Mouse (Mus musculus) cerebellum, adult 2 months (tissue): ENCODE results near the gene Glod4. TPM values are rescaled to one million over a fixed set of nuclear protein-coding genes. Genes with fewer than 3 reads are reported as not detected.

Experiments
- DNase-seq, 2 experiments: peaks; one replicate each; pipeline ENCODE4 v3.0.0; 2021
- H3K27ac ChIP-seq: fragments of 200-500 bp; 2 replicates; pipeline ENCODE4 v1.5.1; 2012; ENCODE audit warnings: low read length, control low read depth, inconsistent platforms; ENCODE audit not compliant: insufficient read depth
- H3K27me3 ChIP-seq: fragments of 200-500 bp; 2 replicates; pipeline ENCODE4 v1.6.1; 2012; ENCODE audit warnings: inconsistent platforms, mild to moderate bottlenecking, low read length, moderate library complexity; ENCODE audit not compliant: control insufficient read depth, insufficient read depth
- H3K4me1 ChIP-seq: fragments of 200-500 bp; 2 replicates; pipeline ENCODE4 v1.6.1; 2011; ENCODE audit warnings: low read length; ENCODE audit not compliant: control insufficient read depth, insufficient read depth
- H3K4me3 ChIP-seq: fragments of 200-500 bp; replicated peaks from 2 replicates; pipeline ENCODE3; 2011; ENCODE audit warnings: mild to moderate bottlenecking, low read depth, low read length, control low read depth; ENCODE audit not compliant: insufficient read depth
- CTCF ChIP-seq: fragments of 200-500 bp; IDR thresholded peaks from 2 replicates; pipeline ENCODE4 v1.5.1; 2011; ENCODE audit warnings: low read depth, mild to moderate bottlenecking, control low read depth, low read length, moderate library complexity, borderline replicate concordance; ENCODE audit not compliant: insufficient read depth
- POLR2A ChIP-seq: fragments of 200-500 bp; IDR thresholded peaks from 2 replicates; pipeline ENCODE4 v1.6.1; 2011; ENCODE audit warnings: low read length, control low read depth, borderline replicate concordance; ENCODE audit not compliant: insufficient read depth
- WGBS: fragments of 180-500 bp; shearing (Covaris S2); methylation state at CpG from one replicate; pipeline ENCODE4 v1.1.7; 2018; 5-methylcytosine and 5-hydroxymethylcytosine counted together
- polyA plus RNA-seq: library from polyadenylated mRNA; depleted of rRNA; stranded (reverse); fragments of >200 nt; gene quantifications from 2 replicates; pipeline ENCODE4 v1.2.3, GENCODE M21; 2012

Glod4 gene
- polyA plus RNA-seq, 1 experiment, result 44.9 TPM

DNA sequence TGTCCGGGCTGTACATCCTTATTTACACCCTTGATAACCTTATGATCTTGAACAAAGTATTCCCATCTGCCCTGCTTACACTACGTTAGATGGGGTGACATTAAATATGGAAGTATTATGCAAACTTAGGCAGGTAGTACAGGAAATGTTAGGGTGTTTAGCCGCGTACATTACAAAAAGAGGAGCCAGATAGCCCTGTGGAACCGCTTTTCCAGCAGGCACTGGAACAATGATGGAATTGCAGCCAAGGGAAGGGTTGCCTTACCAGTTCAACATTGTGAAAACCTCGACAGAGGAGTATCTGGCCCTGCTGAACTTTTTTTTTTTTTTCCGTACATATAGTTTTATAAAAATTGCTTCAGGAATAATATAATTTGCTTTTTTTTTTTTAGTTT is 63.4 kb downstream of the Glod4 start:
- Histone ChIP-seq H3K27ac (peak overlapping the region; percentile 69), H3K27me3 (no peaks in the 10 kb centered on the region), H3K4me1 (no peaks in the 10 kb centered on the region), H3K4me3 (peak overlapping the region; percentile 95)
- no peak for TF ChIP-seq POLR2A
- TF ChIP-seq CTCF, result no peak
- 9% methylated on average over 7 of the region's 7 CpGs for WGBS
- DNase-seq, result no peak

DNA sequence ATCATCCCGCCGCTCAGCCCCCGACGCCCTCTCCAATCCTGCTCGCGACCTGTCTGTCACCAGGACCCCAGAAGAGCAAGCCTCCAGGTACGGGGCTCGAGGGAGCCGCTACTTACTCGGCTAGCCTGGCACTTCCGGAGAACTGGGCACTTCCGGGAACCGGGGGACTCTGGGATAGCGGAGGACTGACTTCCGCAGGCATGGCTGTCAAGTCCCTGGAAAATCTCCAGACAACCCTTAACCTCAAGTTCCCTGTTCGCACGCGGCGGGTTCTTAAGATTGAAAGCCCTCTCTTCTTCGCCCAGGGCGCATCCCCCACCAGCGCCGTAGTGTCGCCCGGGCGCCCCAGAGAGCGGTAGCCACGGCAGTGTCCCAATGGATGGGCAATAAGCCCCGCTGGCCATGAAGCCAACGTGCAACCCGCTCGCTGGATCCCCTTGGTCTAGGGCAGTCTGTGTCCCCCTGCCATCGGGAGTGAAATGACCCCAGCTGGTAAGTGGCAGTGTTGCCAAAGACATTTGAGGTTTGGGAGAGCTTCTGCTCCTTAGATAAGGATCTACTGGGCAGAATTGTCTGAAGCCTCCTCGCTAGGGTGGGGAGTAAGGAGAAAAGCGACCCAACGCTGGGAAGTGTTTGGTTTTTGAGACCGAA is 63.9 kb downstream of the Glod4 start, which contains the start of the genes Vps53 and Fam57a:
Gene Vps53 (minus strand): TSS at position 153 of the 651 bp plus-strand sequence.
Gene Fam57a (plus strand): TSS at position 177 of the 651 bp plus-strand sequence.
- under 1% methylated on average over 37 of the region's 37 CpGs for WGBS
- H3K27ac ChIP-seq, result peak within 1 kb of the TSS; percentile 69
- peak; percentile 90 to 93 for DNase-seq
- peak; percentile 73 for TF ChIP-seq POLR2A
- TF ChIP-seq CTCF, result no peak
- no peaks in the 10 kb centered on the region for H3K27me3 ChIP-seq
- H3K4me1 ChIP-seq, result no peaks in the 10 kb centered on the region
- peak within 1 kb of the TSS; percentile 95 for H3K4me3 ChIP-seq

DNA sequence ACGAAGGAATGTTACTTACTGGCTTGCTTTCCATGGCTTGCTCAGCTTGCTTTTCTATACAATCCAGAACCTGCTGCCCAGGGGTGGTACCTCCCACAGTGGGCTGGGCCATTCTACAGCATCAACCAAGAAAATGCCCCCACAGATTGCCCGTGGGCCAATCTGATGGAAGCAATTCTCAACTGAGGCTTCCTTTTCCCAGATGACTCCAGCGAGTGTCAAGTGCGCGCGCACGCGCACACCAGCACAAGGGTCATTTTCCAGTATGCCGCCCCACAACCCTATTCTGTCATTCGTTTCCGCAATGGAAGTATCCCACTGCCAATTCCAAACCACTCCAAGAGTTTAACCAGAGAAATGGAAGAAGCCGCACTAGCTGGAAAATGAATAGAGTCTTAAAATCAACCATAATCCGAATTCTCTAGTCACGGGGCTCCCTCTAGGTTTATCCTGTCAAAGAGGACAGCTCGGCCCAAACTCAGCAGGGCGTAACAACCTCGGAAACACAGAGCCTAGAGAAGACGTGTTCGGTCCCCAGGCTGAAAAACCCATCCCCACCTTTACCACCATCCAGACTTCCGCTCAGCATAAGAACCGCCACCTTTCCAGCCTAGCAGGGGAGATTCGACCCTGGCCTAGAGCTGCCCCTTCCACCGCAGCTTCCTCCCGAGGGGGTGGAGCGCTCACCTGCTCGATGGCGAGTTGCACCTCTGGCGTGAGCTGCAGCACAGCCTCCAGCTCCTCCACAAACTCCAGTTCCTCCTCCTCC is 64.6 kb downstream of the Glod4 start:
- H3K4me1 ChIP-seq, result no peaks in the 10 kb centered on the region
- WGBS, result under 1% methylated on average over 28 of the region's 28 CpGs
- TF ChIP-seq CTCF, result no peak
- TF ChIP-seq POLR2A, result no peak
- peak; percentile 22 to 32 for DNase-seq
- H3K27me3 ChIP-seq, result no peaks in the 10 kb centered on the region
- peak overlapping the region; percentile 57 for H3K27ac ChIP-seq
- peak overlapping the region; percentile 95 for H3K4me3 ChIP-seq

DNA sequence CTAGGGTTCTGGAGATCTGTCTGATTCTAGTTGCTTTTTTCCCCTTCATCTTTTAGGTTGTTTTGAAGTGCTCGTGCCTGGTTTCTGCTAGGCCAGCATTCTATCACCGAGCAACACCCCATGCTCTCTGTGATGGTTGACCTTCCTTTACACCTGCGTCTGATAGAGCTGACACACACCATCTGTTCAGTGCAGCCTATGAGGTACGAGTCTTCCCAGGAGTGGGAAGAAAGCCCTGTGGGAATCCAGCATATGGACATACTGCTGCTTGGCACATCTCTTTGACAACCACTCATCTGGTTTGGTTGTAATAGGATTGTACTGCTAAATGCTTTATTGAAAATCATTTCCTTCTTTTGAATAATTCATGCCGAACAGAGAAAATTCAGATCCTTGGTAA is 73.3 kb downstream of the Glod4 start:
- 12% methylated on average over 5 of the region's 5 CpGs for WGBS
- H3K27me3 ChIP-seq, result no peaks in the 10 kb centered on the region
- peak overlapping the region; percentile 14; the same call in 1 of the 2 replicates for H3K27ac ChIP-seq
- DNase-seq, result peak; percentile 60 to 85
- no peak for TF ChIP-seq CTCF
- TF ChIP-seq POLR2A, result no peak
- no peak overlapping the region for H3K4me3 ChIP-seq
- H3K4me1 ChIP-seq, result peaks cover 14% of the 10 kb centered on the region

DNA sequence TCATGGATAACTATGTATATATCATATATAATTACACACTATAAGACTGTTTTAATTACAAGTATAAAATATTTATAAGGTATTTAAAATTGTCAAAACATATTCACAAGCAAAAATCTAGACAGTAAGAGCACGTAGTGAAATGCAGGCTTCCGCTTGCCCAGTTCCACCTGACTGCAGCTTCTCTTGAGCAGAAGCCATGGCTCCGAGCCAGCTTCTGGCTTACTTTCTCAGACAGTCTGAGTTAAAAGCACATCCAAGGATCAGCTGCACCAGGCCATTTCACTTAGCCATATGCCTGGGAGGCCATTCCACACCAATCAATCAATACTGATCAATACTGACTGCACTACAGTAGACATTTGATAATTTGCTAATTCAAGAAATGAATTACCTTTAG is 74.5 kb downstream of the Glod4 start:
- Histone ChIP-seq H3K4me3 (no peak overlapping the region), H3K4me1 (peaks cover 14% of the 10 kb centered on the region), H3K27ac (no peak overlapping the region), H3K27me3 (no peaks in the 10 kb centered on the region)
- DNase-seq, result peak; percentile 45 to 61
- TF ChIP-seq CTCF (no peak), POLR2A (no peak)
- 27% methylated on average over 3 of the region's 3 CpGs for WGBS

DNA sequence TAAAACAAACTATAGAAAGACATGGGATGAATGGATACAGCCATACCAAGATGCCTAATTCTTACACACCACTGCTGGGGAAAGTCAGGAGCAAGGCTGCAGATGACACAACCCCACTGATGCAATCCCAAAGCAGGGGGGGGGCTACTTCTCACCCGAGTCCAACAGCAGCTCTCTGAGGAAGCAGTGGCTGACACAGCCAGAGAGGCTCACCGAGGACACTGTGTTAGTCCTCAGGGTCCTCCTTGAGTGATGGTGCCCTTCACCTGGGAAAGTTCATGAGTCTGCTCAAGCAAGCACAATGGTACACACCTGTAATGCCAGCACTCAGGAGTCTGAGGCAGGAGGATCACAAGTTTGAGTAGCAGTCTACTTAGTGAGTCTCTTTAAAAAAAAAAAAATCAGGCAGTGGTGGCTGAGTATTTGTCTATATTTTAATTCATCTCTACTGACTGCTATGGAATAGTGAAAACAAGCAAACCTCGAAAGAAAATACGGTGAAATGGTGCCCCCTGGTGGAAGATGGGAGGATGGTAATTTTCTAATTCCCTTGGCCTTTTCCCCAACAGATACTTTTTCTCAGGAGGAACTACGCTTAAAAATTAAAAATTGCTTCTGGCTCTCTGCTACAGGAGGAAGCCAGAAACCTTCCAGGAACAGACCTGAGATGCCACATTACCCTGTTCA is 76.3 kb downstream of the Glod4 start:
- DNase-seq, result peak; percentile 68 to 72
- Histone ChIP-seq H3K27me3 (no peaks in the 10 kb centered on the region), H3K27ac (no peak overlapping the region), H3K4me3 (no peak overlapping the region), H3K4me1 (peaks cover 14% of the 10 kb centered on the region)
- TF ChIP-seq POLR2A (no peak), CTCF (peak; percentile 54; the same call in 1 of the 2 replicates)
- 13% methylated on average over 5 of the region's 5 CpGs for WGBS

- Histone ChIP-seq H3K4me3 (no peak overlapping the region), H3K27me3 (no peaks in the 10 kb centered on the region), H3K4me1 (peaks cover 14% of the 10 kb centered on the region), H3K27ac (no peak overlapping the region)
- no peak for DNase-seq
- no peak for TF ChIP-seq POLR2A
- no peak for TF ChIP-seq CTCF
- 81% methylated on average over 4 of the region's 4 CpGs for WGBS
Measured at GRCm38 (mm10) chr11:76166657-76167056, 76.9 kb downstream of the Glod4 start.

GRCm38 (mm10) chr11:76160251-76160650 is 83.3 kb downstream of the Glod4 start:
- WGBS, result 67% methylated on average over 6 of the region's 6 CpGs
- H3K4me1 ChIP-seq, result no peaks in the 10 kb centered on the region
- H3K27me3 ChIP-seq, result no peaks in the 10 kb centered on the region
- TF ChIP-seq POLR2A (no peak), CTCF (no peak)
- DNase-seq, result no peak
- H3K4me3 ChIP-seq, result no peak overlapping the region
- no peak overlapping the region for H3K27ac ChIP-seq
